Mouse (Mus musculus): ENCODE measurements around the gene Gzf1. TPM values are rescaled to one million over a fixed set of nuclear protein-coding genes. Genes with fewer than 3 reads are reported as not detected.
A peak's percentile ranks its signal among the peaks of the same experiment; 100 is the strongest.

Gzf1 gene
- total RNA-seq (2017): 24.9 to 31.9 TPM (median 29.6 TPM) in 3 replicates

DNA sequence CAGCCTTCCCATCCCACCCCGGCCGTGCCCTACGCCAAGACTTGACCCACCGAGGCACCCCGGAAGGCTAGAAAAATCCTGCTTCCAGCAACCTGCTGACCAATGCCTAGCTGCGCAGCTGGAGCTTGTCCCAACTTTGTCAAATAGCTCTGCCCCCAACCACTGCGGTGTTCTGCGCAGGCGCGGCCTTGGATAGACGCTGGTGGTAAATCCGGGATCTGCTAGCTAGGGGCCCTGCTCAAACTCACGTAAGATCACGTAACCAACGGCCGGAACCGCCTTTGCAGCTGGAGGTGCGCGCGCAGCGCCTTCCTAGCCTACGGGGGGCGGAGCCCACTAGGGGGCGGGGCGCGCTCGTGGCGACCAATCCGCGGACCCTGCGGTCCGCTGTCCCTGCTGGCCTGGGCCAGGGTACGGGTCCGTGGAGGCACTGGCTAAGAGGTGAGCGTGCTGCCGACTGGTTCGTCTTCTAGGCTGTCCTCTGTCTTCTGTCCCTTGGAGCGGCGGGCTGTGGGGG, at the start of gene Gzf1:
TSS of gene Gzf1 (plus strand) at position 249 of the 517 bp plus-strand sequence.
- ATAC-seq (replicated peaks; ENCODE audit: insufficient number of reproducible peaks, low FRiP score, low TSS enrichment, poor library complexity, severe bottlenecking): peak; percentile 85

DNA sequence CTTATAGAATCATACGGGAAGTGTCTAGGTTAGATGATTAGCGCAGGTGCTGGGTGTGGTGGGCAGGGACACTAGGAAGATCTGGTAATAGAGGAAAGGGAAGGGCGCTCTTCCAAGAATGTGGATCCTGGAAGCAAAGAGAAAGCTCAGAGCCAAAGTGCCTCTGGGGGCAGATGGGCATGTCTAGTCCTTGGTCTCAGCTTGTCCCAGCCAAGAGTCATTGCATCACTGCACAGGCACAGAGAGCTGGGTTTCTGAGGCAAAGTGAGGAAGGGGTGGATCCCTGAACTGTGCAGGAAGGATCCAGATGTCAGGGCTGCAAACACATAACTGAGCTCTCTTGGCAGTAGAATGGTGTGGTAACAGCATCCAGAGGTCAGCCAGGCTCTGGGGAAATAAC, 49.2 kb upstream of the Gzf1 start:
- no peak for ATAC-seq (replicated peaks; ENCODE audit: insufficient number of reproducible peaks, low FRiP score, low TSS enrichment, poor library complexity, severe bottlenecking)

DNA sequence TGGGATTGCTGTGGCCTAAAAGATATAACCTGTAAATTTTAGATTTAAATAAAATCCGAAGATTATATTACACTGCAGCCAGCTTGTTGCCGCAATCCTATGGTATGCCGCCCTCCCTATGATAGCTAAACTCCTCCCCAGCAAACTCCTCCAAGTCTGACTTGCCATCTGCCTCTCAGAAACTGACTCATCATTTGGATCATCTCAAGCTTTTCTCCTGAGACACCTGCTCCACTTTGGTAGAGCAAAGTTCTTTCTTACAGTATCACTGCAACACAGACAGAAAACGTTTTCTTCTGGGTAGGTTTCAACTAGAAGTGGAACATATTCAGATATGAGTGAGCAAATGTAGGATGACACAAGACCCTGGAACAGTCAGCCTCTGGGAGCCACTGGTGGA, 46.4 kb upstream of the Gzf1 start:
- no peak for ATAC-seq (replicated peaks; ENCODE audit: insufficient number of reproducible peaks, low FRiP score, low TSS enrichment, poor library complexity, severe bottlenecking)

DNA sequence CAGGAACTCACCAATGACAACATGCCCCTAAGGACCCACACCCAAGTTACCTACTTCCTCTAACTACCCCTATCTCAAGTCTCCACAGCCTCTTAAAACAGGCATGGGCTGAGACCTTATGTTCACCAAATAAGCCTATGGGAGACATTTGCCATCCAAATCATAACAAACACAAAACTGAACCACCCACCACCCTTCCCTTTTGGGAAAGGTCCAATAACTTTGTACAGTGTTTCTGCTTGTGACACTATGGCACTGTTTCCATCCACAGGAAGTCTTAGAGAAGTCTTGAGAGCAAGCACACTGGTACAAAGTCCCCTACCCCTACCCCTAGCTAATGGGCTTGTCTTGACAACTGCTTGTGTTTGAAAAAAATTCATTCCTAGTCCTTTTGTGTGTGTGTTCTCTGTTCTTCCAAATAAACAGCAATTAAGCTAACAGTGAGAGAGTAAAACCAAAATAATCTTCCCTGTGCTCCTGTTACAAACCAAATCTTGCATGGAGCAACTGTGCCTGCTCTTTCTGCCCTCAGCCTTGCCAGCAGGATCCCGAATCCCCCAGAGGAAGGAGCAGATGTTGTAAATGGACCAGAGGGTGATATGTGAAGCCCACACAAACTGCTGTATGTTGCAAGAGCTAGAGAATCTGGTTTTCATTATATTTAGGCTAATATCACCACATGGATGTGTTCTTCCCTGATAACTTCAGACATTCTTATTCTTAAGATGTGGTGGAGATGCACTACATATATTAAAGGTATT, 38.0 kb upstream of the Gzf1 start:
- no peak for ATAC-seq (replicated peaks; ENCODE audit: insufficient number of reproducible peaks, low FRiP score, low TSS enrichment, poor library complexity, severe bottlenecking)

DNA sequence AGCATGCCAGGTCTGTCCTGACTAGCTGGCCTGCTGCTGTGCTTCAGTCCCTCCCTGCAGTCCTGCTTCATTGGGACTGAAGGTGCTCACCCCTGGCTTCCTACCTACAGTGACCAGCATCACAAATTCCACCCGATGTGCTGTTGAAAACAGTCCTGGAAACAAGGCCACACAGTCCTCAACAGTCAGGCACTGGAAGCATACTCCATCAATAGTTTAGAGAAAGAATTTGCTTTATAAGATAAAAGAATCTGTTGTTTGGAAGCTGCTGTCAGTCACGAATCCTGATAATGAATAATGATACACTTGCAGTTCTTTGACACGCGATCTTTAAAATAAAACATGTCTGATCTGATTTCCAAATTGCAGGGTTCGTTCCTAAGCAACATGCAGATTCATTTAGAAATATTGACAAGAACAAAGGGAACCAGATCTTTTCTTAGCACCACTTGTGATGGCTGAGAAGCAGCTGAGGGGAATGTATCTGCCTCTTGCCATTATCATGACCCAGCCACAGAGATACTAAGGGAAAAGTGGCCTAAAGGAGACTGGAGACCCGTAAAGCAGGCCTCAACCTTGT, 36.3 kb upstream of the Gzf1 start:
- no peak for ATAC-seq (replicated peaks; ENCODE audit: insufficient number of reproducible peaks, low FRiP score, low TSS enrichment, poor library complexity, severe bottlenecking)

DNA sequence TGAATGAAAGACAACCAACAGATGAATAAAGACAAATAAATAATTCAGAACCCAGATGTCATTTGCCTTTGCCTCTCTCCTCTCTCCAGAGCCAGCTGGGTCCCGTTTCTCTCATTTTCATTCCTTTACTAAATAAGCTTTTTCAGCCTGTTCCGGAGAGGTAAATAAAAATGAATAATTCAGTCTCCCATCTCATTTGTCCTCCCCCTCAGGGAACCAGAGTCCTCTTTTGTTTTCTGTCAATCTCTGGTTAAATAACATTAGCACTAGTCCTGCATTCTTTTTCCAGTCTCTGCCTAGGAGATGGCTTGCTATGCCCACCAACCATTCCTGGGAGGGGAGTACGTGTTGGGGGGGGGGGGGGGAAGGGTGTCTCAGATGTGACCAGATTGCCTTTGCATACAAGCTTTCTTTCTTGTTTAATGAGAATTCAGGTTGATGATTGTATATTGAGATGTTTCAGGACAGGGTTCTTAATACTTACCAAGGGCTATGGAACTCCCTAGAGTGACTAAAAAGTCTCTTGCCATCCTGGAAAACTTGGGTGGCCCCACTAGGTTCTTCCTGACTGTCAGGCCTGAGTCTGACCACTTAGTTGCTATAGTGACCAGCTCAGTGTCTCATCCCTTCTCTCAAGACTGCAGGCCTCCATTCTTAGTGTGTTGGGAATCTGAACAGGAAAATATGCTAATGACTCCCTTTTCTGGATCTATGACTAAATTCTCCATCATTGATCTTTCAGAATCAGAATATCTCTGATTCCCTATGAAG, 30.1 kb upstream of the Gzf1 start:
- ATAC-seq (replicated peaks; ENCODE audit: insufficient number of reproducible peaks, low FRiP score, low TSS enrichment, poor library complexity, severe bottlenecking): no peak

DNA sequence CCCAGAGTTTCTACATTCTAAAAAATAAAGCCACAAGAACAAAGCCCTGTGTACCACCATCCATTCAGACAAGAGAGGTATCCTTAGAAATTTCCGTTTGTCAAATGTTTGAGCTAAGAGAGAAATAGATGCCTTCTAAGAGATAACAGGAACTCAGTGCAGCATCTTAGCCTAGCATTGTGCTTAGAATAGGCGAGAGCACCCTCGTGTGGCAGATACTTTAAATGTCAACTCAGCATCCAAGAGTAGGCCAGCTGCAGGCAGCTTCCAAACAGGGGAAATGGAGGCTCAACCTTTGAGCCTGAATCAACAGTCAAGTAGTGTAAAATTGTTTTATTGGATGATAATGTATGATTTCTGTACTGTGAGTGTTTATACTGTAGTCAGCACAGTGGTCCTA, 25.9 kb upstream of the Gzf1 start:
- peak; percentile 93 for ATAC-seq (replicated peaks; ENCODE audit: insufficient number of reproducible peaks, low FRiP score, low TSS enrichment, poor library complexity, severe bottlenecking)

DNA sequence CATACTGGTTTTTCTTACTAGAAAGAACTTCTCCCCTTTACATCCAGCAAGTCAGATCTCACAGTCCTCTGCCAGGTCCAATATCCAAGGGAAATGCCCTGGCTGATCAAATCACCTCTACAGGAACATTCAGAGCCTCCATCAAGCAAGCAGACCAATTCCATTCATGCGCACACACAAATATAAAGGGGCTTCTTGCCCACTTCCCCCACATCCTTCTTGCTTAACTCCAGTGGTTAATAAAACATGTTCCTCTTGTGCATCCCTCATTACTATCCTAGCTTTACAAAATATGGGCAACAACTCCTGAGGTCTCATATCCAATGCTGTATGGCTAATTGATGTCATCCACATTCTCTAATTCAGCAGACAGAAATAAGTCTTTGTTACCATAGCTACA, 17.4 kb upstream of the Gzf1 start:
- ATAC-seq (replicated peaks; ENCODE audit: insufficient number of reproducible peaks, low FRiP score, low TSS enrichment, poor library complexity, severe bottlenecking): no peak

DNA sequence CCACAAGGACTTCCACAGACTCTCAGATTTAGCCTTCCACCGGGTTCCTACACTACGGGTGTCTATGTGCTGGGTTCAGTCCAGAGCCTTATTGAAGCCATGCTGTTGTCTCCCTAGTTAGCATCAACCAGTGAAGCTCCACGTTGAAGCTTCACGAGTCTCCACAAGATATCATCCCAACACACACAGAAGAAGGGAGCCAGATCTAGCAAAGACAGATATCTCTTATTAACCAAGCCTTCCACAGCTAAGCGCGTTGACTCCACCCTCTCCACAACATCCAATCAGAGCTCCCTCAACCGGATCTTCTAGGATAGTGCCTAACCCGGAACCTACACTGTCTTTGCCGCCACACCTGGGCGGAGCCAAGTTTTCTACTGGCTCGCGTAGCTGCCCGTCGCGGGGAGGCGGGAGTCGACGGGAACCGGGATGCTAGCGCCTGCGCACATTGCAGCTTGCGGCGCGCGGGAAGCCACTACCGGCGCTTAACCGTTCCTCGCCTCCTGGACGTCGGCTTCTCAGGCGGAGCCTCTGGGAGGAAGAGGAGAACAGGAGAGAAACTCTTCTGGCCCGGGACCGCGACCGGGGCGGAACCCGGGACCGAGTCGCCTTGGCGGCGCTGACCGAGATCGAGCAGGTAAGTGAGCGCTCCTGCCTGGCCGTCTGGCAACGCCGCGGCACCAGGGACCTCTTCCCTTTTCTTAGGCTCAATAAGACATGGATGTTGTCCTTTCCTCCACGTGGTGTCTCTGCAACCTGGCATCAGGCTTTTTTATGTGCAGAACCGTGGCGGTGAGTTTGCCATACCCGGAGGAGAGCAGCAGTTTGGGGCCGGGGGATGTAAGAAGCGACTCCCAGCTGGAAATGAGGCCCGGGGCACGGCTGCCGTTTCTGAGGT, 8.4 kb upstream of the Gzf1 start, which contains the start of gene Nxt1:
TSS of gene Nxt1 (plus strand) at position 403 of the 898 bp plus-strand sequence.
- ATAC-seq (replicated peaks; ENCODE audit: insufficient number of reproducible peaks, low FRiP score, low TSS enrichment, poor library complexity, severe bottlenecking): peak; percentile 97

DNA sequence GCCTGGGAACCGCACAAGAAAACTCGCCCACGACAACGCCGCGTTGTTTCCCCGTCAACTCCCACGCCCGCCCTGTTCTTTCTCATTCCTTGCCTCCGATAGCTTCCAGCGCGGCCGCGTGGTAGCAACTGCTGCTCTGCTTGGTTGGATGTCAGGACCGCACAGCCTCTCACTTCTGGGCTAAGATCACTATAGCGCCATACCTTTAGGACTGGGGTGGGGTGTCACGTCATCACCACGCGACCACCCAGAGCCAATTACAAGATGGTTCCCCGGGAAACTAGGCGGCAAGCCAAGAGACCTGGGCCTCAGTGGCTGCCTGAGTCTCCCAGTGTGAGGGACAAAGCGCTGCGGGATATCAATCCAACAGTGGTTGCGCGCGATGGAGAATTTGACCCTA, 3.0 kb upstream of the Gzf1 start:
- ATAC-seq (replicated peaks; ENCODE audit: insufficient number of reproducible peaks, low FRiP score, low TSS enrichment, poor library complexity, severe bottlenecking): no peak

DNA sequence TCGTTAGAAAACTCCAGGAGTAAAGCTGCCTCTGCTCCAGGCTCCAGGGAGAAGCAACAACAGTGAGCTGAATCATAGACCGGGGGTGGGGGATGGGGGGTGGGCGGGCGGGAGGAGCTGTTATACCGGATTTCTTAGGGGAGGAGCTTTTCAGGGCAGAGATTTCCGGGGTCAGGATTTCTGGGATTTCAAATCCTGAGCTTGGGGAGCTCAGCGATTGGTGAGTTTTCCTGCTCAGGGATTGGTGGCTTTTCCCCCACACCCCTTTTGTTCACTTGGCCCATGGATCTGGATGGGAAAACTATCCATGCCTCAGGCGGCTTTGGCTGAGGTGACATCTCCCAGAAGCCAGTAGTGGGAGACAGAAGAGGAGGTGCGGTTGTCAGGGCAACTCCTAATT, 1.5 kb upstream of the Gzf1 start:
- no peak for ATAC-seq (replicated peaks; ENCODE audit: insufficient number of reproducible peaks, low FRiP score, low TSS enrichment, poor library complexity, severe bottlenecking)

DNA sequence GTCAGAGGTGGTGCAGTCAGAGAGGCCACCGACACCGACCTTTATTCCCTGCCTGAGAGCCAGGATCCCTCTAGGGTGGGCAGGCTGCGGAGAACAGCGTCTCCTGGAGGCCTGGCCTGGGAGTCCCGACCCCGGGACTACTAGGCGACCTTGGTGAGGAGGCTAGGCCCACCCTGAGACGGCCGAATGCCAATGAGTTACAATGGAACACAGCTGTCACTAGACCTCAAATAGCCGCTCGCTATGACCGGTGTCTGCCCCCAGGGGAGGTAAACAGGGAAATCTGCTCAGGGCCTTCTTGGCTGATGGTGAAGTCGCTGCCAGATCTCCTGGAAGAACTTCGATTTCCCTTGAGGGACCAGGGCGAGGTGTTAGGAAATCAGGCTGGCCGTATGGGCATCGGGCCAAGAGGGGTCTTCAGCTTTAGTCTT, 653 bp downstream of the Gzf1 start:
- peak; percentile 6; the same call in 1 of the 2 replicates for ATAC-seq (replicated peaks; ENCODE audit: insufficient number of reproducible peaks, low FRiP score, low TSS enrichment, poor library complexity, severe bottlenecking)

DNA sequence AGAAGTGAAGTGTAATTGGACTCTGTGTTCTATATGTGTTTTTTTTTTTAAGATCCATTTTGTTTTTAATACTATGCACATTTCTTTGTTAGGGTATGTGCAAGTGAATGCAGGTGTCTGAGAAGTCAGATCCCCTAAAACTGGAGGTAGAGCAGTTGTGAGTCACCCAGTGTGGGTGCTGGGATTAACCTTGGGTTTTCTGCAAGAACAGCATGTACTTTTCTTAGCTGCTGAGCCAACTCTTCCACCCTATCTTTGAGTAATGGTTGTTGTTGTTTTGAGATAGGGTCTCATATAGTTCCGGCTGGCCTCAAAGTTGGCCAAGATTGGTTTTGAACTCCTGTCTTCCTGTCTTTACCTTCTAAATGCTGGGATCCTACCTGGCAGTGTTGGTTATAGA, 2.2 kb downstream of the Gzf1 start:
- ATAC-seq (replicated peaks; ENCODE audit: insufficient number of reproducible peaks, low FRiP score, low TSS enrichment, poor library complexity, severe bottlenecking): no peak

DNA sequence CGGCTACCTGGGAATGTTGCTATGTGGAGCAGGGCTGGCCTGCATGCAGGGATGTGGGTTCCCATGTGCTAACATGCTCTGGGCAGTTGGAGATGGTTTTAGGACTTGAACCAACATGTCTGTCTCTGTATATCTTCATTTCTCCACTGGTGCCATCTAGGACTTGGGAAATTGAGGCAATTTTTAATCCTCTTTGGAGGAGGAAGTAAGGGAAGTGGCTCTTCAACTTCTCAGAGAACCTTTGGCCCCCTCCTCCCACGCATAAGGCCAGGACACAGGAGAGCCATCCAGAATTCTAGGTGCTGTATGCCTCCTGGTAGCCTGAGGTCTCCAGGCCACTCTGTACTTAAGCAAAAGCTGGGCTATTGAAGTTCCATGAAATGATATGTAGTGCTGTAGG, 4.1 kb downstream of the Gzf1 start:
- no peak for ATAC-seq (replicated peaks; ENCODE audit: insufficient number of reproducible peaks, low FRiP score, low TSS enrichment, poor library complexity, severe bottlenecking)

DNA sequence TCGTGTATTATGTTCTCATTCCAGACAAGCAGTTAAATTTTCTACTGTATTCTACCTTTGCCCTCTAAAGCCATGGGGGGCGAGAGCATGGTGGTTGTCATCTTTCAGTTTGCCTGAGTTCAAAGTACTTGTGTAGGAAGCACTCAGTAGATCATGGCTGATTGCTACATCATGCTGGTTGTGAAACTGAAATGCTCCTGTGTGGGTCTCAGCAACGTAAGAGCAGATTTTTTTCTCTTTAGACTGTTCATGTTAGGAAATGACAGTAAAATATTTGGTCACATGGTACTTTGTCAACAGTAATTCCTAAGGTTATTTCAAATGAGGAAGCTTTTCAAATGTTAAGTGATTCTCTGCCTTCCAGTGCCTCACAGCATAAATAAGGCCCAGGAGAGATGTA, 4.9 kb downstream of the Gzf1 start:
- ATAC-seq (replicated peaks; ENCODE audit: insufficient number of reproducible peaks, low FRiP score, low TSS enrichment, poor library complexity, severe bottlenecking): peak; percentile 56

DNA sequence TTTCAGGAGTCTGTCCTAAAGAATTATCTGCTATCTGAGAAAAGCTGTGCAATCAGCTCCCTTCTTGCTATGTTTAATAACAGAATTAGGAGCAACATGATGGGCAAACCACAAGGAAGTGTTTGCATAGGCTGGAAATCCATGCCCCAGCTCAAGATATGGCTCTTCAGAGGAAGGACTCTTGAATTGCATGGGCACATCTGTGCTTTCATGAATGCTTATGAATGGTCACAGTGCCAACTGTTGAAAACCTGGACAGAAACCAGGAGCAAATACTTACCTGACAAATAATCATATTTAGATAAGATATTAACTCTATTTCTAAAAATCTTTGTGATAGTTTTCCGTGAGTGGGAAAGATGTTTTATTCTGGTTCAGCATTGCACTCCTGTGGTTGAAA, 6.0 kb downstream of the Gzf1 start:
- ATAC-seq (replicated peaks; ENCODE audit: insufficient number of reproducible peaks, low FRiP score, low TSS enrichment, poor library complexity, severe bottlenecking): no peak

DNA sequence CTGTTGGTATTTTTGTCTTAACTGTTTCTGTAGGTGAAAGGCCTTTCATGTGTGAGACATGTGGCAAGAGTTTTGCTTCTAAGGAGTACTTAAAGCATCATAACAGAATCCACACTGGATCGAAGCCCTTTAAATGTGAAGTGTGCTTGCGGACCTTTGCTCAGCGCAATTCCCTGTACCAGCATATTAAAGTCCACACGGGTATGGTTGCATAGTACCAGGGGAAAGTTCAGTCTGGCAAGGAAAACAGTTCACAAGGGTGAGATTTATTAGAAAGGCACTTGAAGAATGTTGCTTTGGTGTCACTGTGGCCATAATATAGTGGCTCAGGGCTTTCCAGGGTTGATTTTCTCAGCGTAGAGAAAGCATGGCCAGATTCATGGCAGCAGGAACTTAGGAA, 7.1 kb downstream of the Gzf1 start:
- no peak for ATAC-seq (replicated peaks; ENCODE audit: insufficient number of reproducible peaks, low FRiP score, low TSS enrichment, poor library complexity, severe bottlenecking)

DNA sequence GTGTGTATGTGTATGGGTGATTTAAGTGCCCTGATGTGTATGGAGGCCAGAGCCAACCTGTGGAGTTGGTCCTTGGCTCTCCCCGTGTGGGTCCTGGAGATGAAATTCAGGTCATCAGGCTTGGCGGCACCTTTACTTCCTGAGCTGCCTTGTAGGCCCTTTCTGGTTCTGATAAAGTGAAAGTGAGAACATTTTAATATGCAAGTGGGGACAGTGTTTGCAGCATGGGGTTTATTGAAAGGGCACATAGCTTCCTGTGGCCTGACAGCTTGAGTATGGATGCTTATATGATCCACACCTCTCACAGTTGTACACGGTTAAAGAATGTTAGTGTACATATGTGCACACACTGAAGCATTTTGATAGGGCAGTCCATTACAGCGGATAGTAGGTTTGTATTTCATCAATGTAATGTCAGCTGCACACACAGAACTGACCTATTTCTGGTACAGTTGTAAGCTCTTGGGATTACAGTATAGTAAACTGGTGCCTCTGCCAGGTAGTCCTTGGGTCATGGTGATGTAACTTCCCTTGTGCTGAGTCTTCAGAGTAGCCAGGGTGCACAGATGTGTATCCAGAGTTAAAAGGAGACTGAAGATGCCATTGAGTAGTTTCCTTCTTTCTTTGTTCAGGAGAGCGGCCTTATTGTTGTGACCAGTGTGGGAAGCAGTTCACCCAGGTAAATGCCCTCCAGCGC, 8.8 kb downstream of the Gzf1 start:
- ATAC-seq (replicated peaks; ENCODE audit: insufficient number of reproducible peaks, low FRiP score, low TSS enrichment, poor library complexity, severe bottlenecking): no peak
